Mouse (Mus musculus) hindbrain, embryonic 11.5 days (tissue): ENCODE data around the gene Edn1. TPM values are rescaled to one million over a fixed set of nuclear protein-coding genes. Genes with fewer than 3 reads are reported as not detected.

Experiments used
- ATAC-seq: fragments of 200-750 bp; cut with Nextera tagmentation; 2 replicates; pipeline ENCODE4 v1.8.0; 2017; ENCODE audit warnings: mild to moderate bottlenecking, moderate TSS enrichment, moderate library complexity; ENCODE audit not compliant: low FRiP score
- DNase-seq: peaks from one replicate; pipeline ENCODE4 v3.0.0-alpha.2; 2015; ENCODE audit warnings: low spot score
- H3K27ac ChIP-seq: fragments of 300-500 bp; sonication (generic); 2 replicates; pipeline ENCODE4 v1.5.1; 2014; ENCODE audit warnings: mild to moderate bottlenecking, low read depth, low read length
- H3K27me3 ChIP-seq: fragments of 300-500 bp; sonication (generic); 2 replicates; pipeline ENCODE4 v1.6.1; 2014; ENCODE audit warnings: mild to moderate bottlenecking, low read length, moderate library complexity, mixed read lengths; ENCODE audit not compliant: control insufficient read depth, insufficient read depth
- H3K36me3 ChIP-seq: fragments of 300-500 bp; sonication (generic); 2 replicates; pipeline ENCODE4 v1.6.1; 2014; ENCODE audit warnings: mild to moderate bottlenecking, low read length, moderate library complexity, mixed read lengths; ENCODE audit not compliant: control insufficient read depth, insufficient read depth
- H3K4me1 ChIP-seq: fragments of 300-500 bp; sonication (generic); replicated peaks from 2 replicates; pipeline ENCODE4 v1.6.1; 2014; ENCODE audit warnings: low read length, mixed read lengths; ENCODE audit not compliant: control insufficient read depth, insufficient read depth
- H3K4me2 ChIP-seq: fragments of 300-500 bp; sonication (generic); replicated peaks from 2 replicates; pipeline ENCODE4 v1.6.1; 2014; ENCODE audit warnings: mild to moderate bottlenecking, low read depth, low read length
- H3K4me3 ChIP-seq: fragments of 300-500 bp; sonication (generic); 2 replicates; pipeline ENCODE4 v1.5.1; 2014; ENCODE audit warnings: low read depth, low read length
- H3K9ac ChIP-seq: fragments of 300-500 bp; sonication (generic); 2 replicates; pipeline ENCODE4 v1.6.1; 2014; ENCODE audit warnings: low read depth, low read length
- H3K9me3 ChIP-seq: fragments of 300-500 bp; sonication (generic); 2 replicates; pipeline ENCODE4 v1.6.1; 2016; ENCODE audit warnings: low read length; ENCODE audit not compliant: control insufficient read depth
- WGBS: fragments of 180-500 bp; shearing (Covaris S2); extraction: QIAGEN DNeasy Blood & Tissue Kit; methylation state at CpG from one replicate; pipeline ENCODE4 v1.1.7; 2014; 5-methylcytosine and 5-hydroxymethylcytosine counted together
- polyA plus RNA-seq: library from polyadenylated mRNA; unstranded; fragments of >200 nt; fragmentation: Nextera tagmentation; extraction: Ambion mirVana; gene quantifications from 2 replicates; pipeline ENCODE4 v1.2.1, GENCODE M21; 2014

Gene Edn1
- polyA plus RNA-seq, 1 experiment from 2014 or later, result 2.1 TPM

- Histone ChIP-seq H3K9ac (no peak overlapping the region), H3K4me3 (no peak overlapping the region), H3K36me3 (no peaks in the 10 kb centered on the region), H3K4me2 (no peak overlapping the region), H3K9me3 (no peaks in the 10 kb centered on the region), H3K27ac (no peak overlapping the region), H3K27me3 (no peaks in the 10 kb centered on the region), H3K4me1 (no peaks in the 10 kb centered on the region)
- ATAC-seq (no peak), DNase-seq (no peak)
- WGBS, result 74% methylated on average over 4 of the region's 4 CpGs
Observed at GRCm38 (mm10) chr13:42336414-42336813, 35.1 kb downstream of the Edn1 start.

GRCm38 (mm10) chr13:42337072-42337471, 35.8 kb downstream of the Edn1 start:
- Histone ChIP-seq H3K4me2 (no peak overlapping the region), H3K27ac (no peak overlapping the region), H3K4me1 (no peaks in the 10 kb centered on the region), H3K9ac (no peak overlapping the region), H3K36me3 (no peaks in the 10 kb centered on the region), H3K4me3 (no peak overlapping the region), H3K9me3 (no peaks in the 10 kb centered on the region), H3K27me3 (no peaks in the 10 kb centered on the region)
- no peak for ATAC-seq
- DNase-seq, result no peak
- 84% methylated on average over 2 of the region's 2 CpGs for WGBS

- Histone ChIP-seq H3K9ac (no peak overlapping the region), H3K4me2 (no peak overlapping the region), H3K36me3 (no peaks in the 10 kb centered on the region), H3K4me3 (no peak overlapping the region), H3K9me3 (no peaks in the 10 kb centered on the region), H3K4me1 (no peaks in the 10 kb centered on the region), H3K27ac (no peak overlapping the region), H3K27me3 (no peaks in the 10 kb centered on the region)
- no peak for DNase-seq
- no peak for ATAC-seq
- 75% methylated on average over 2 of the region's 2 CpGs for WGBS
Observed at GRCm38 (mm10) chr13:42339466-42339865, 38.2 kb downstream of the Edn1 start.

GRCm38 (mm10) chr13:42341871-42342532, 40.7 kb downstream of the Edn1 start:
- Histone ChIP-seq H3K4me1 (no peaks in the 10 kb centered on the region), H3K27me3 (no peaks in the 10 kb centered on the region), H3K27ac (no peak overlapping the region), H3K9me3 (no peaks in the 10 kb centered on the region), H3K4me3 (no peak overlapping the region), H3K36me3 (no peaks in the 10 kb centered on the region), H3K9ac (no peak overlapping the region), H3K4me2 (no peak overlapping the region)
- no peak for ATAC-seq
- WGBS, result 78% methylated on average over 2 of the region's 2 CpGs
- DNase-seq, result no peak

- no peak overlapping the region for H3K4me3 ChIP-seq
- H3K4me1 ChIP-seq, result no peaks in the 10 kb centered on the region
- ATAC-seq (no peak), DNase-seq (no peak)
- H3K9me3 ChIP-seq, result no peaks in the 10 kb centered on the region
- WGBS, result 85% methylated on average over 7 of the region's 7 CpGs
- no peak overlapping the region for H3K9ac ChIP-seq
- no peaks in the 10 kb centered on the region for H3K27me3 ChIP-seq
- no peak overlapping the region for H3K4me2 ChIP-seq
- no peak overlapping the region for H3K27ac ChIP-seq
- H3K36me3 ChIP-seq, result no peaks in the 10 kb centered on the region
Observed at GRCm38 (mm10) chr13:42345439-42345838, 44.2 kb downstream of the Edn1 start.

GRCm38 (mm10) chr13:42346414-42346813, 45.1 kb downstream of the Edn1 start:
- H3K27me3 ChIP-seq, result no peaks in the 10 kb centered on the region
- DNase-seq (no peak), ATAC-seq (no peak)
- H3K9ac ChIP-seq, result no peak overlapping the region
- no peak overlapping the region for H3K4me2 ChIP-seq
- 43% methylated on average over 7 of the region's 7 CpGs for WGBS
- no peaks in the 10 kb centered on the region for H3K4me1 ChIP-seq
- no peak overlapping the region for H3K4me3 ChIP-seq
- H3K9me3 ChIP-seq, result no peaks in the 10 kb centered on the region
- no peaks in the 10 kb centered on the region for H3K36me3 ChIP-seq
- no peak overlapping the region for H3K27ac ChIP-seq

GRCm38 (mm10) chr13:42351675-42352074, 50.4 kb downstream of the Edn1 start:
- Histone ChIP-seq H3K4me1 (no peaks in the 10 kb centered on the region), H3K36me3 (no peaks in the 10 kb centered on the region), H3K27me3 (no peaks in the 10 kb centered on the region), H3K9ac (no peak overlapping the region), H3K4me2 (no peak overlapping the region), H3K4me3 (no peak overlapping the region), H3K9me3 (no peaks in the 10 kb centered on the region), H3K27ac (no peak overlapping the region)
- ATAC-seq, result no peak
- no peak for DNase-seq
- 85% methylated on average over 7 of the region's 7 CpGs for WGBS

Other genes starting within 250 kb of the Edn1 start
- gene Hivep1, start 249.5 kb upstream of the Edn1 start, polyA plus RNA-seq, result 13.4 and 18.4 TPM in 2 replicates